7 mouse cellular contexts compared by ENCODE assay signal in the genomic region with DNA sequence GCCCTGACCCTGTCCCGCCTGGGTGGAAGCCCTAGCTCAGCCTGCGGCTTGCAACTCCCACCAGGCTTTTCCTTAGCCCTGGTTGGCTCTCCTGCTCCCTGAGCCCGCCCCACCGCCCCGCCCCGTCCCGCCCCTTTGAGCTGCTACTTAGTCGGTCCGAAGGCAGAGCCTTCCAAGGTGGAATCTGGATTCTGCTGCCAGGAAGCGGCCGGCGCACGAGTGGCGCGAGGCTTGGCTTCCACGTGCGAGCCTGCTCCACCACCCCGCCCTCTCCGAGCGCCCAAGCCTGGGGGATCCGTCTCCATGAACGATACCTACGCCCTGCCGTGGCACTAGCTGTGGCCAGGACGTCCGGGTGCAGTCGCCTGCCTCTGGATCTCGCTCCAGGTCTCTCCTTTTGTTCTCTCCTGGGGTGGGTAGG. TPM values are rescaled to one million over a fixed set of nuclear protein-coding genes. Genes with fewer than 3 reads are reported as not detected.
DNase-seq lines count a peak whose midpoint lies in the region; ATAC-seq and TF ChIP-seq lines count a peak whose summit lies in the region.

A gene (plus strand): TSS at position 165 of the 421 bp plus-strand sequence.

- no peak within 1 kb of the TSS; the same call in 1 of the 2 replicates for H3K4me3 ChIP-seq in G1E (ENCODE audit: low read depth, low read length)
- H3K4me3 ChIP-seq in forebrain, postnatal 0 days (ENCODE audit: low read depth, low read length): peak within 1 kb of the TSS; percentile 19
- peak within 1 kb of the TSS; percentile 41 for H3K4me3 ChIP-seq in lung, embryonic 15.5 days
- H3K4me3 ChIP-seq in small intestine, adult 2 months (ENCODE audit: low read depth, low read length): peak within 1 kb of the TSS; percentile 66

- WGBS in forebrain, postnatal 0 days: 28% methylated on average over 23 of the region's 28 CpGs
- WGBS in lung, embryonic 15.5 days: 8% methylated on average over 27 of the region's 28 CpGs
- WGBS in small intestine, adult 2 months: 23% methylated on average over 28 of the region's 28 CpGs

- no peaks in the 10 kb centered on the region for H3K36me3 ChIP-seq in G1E (replicated peaks)
- H3K36me3 ChIP-seq in forebrain, postnatal 0 days (ENCODE audit: insufficient read depth): no peaks in the 10 kb centered on the region
- no peaks in the 10 kb centered on the region for H3K36me3 ChIP-seq in lung, embryonic 15.5 days
- H3K36me3 ChIP-seq in small intestine, adult 2 months (ENCODE audit: control insufficient read depth, insufficient read depth, low read length): no peaks in the 10 kb centered on the region

- H3K4me2 ChIP-seq in forebrain, postnatal 0 days (ENCODE audit: low read depth): peak within 1 kb of the TSS; percentile 47
- H3K4me2 ChIP-seq in lung, embryonic 15.5 days: peak within 1 kb of the TSS; percentile 73

- TF ChIP-seq CTCF in G1E (IDR thresholded peaks at IDR 0.05; ENCODE audit: low read depth, low read length): no peak
- TF ChIP-seq CTCF in forebrain, postnatal 0 days (IDR thresholded peaks at IDR 0.05; ENCODE audit: low read depth): no peak
- no peak for TF ChIP-seq CTCF in small intestine, adult 2 months (IDR thresholded peaks at IDR 0.05; ENCODE audit: extremely low read depth, insufficient read length, insufficient replicate concordance, low read depth, low read length)

- ATAC-seq in G1E (ENCODE audit: extremely low read depth, insufficient number of reproducible peaks, low FRiP score, poor library complexity, severe bottlenecking): no peak
- ATAC-seq in forebrain, postnatal 0 days: peak; percentile 61
- ATAC-seq in lung, embryonic 15.5 days (ENCODE audit: borderline replicate concordance, extremely low read depth, low FRiP score, low TSS enrichment): peak; percentile 74; the same call in 1 of the 2 replicates

- no peak within 1 kb of the TSS for H3K9ac ChIP-seq in forebrain, postnatal 0 days
- 0 out of 2 replicates have a peak within 1 kb of the TSS, but pooled peaks have one; percentile 16 for H3K9ac ChIP-seq in lung, embryonic 15.5 days

- peak; percentile 3 for DNase-seq in G1E (ENCODE audit: low spot score)
- DNase-seq in adrenal gland, postnatal 25 days: peak; percentile 37
- no peak for DNase-seq in forebrain, postnatal 0 days
- DNase-seq in kidney, adult 18-20 months: peak; percentile 48
- no peak for DNase-seq in right cerebral cortex, postnatal 10 days (ENCODE audit: low spot score in 2 of 2)

- TF ChIP-seq POLR2A in small intestine, adult 2 months (IDR thresholded peaks at IDR 0.05; ENCODE audit: low read depth, low read length): no peak

- H3K4me1 ChIP-seq in G1E (ENCODE audit: insufficient read depth, low read depth, low read length): no peaks in the 10 kb centered on the region
- H3K4me1 ChIP-seq in forebrain, postnatal 0 days (ENCODE audit: insufficient read depth): no peaks in the 10 kb centered on the region
- peaks cover 9% of the 10 kb centered on the region for H3K4me1 ChIP-seq in lung, embryonic 15.5 days
- H3K4me1 ChIP-seq in small intestine, adult 2 months (ENCODE audit: control insufficient read depth, insufficient read depth, insufficient read length, low read length): peaks cover 4% of the 10 kb centered on the region

- H3K27me3 ChIP-seq in G1E (ENCODE audit: insufficient read depth, low read length): peaks cover 18% of the 10 kb centered on the region; the same call in 1 of the 2 replicates
- peaks cover 11% of the 10 kb centered on the region; the same call in 1 of the 2 replicates for H3K27me3 ChIP-seq in forebrain, postnatal 0 days (ENCODE audit: insufficient read depth, low read length)
- H3K27me3 ChIP-seq in lung, embryonic 15.5 days: peaks cover 44% of the 10 kb centered on the region
- peaks cover 31% of the 10 kb centered on the region for H3K27me3 ChIP-seq in small intestine, adult 2 months (ENCODE audit: control insufficient read depth, insufficient read depth, low read length)

- H3K9me3 ChIP-seq in G1E (replicated peaks): no peaks in the 10 kb centered on the region
- H3K9me3 ChIP-seq in forebrain, postnatal 0 days (ENCODE audit: low read length): no peaks in the 10 kb centered on the region
- H3K9me3 ChIP-seq in lung, embryonic 15.5 days: no peaks in the 10 kb centered on the region

- no peak within 1 kb of the TSS for H3K27ac ChIP-seq in forebrain, postnatal 0 days (ENCODE audit: low read depth, low read length)
- H3K27ac ChIP-seq in lung, embryonic 15.5 days: no peak within 1 kb of the TSS
- H3K27ac ChIP-seq in small intestine, adult 2 months (ENCODE audit: insufficient read depth, low read depth, low read length): no peak within 1 kb of the TSS

RNA-seq across cellular contexts. Expression of the gene that starts here (rescaled TPM):
- not detected in 2 replicates for total RNA-seq in G1E (2014; fragmentation: Nextera tagmentation)
- total RNA-seq in G1E (2017): 0.16 and 0.23 TPM in 2 replicates
- 0.23 and 0.24 TPM in 2 replicates for polyA plus RNA-seq in G1E (2012)
- 0.33 and 0.88 TPM in 2 replicates for total RNA-seq in adrenal gland, postnatal 25 days (2021)
- 0.19 and 0.92 TPM in 2 replicates for total RNA-seq in forebrain, postnatal 0 days (2014; rRNA removed)
- polyA plus RNA-seq in forebrain, postnatal 0 days (2015; fragmentation: Nextera tagmentation; extraction: Ambion mirVana): 0.23 and 0.28 TPM in 2 replicates
- 11.1 and 13.0 TPM in 2 replicates for polyA plus RNA-seq in lung, embryonic 15.5 days (2015; fragmentation: Nextera tagmentation; extraction: Ambion mirVana)
- polyA plus RNA-seq in small intestine, adult 2 months (2012; rRNA removed): 0.23 and 1.1 TPM in 2 replicates

Comparison
In these comparisons a context has a peak if more than half of its experiments do, and no peak if none do; other contexts are left out.
1. Peak in DNase-seq in G1E; RNA of the gene not detected or under 1 TPM.
2. Peak in DNase-seq in adrenal gland, postnatal 25 days; RNA of the gene not detected or under 1 TPM.
3. Peak in ATAC-seq, H3K4me3 ChIP-seq and H3K4me2 ChIP-seq in forebrain, postnatal 0 days; RNA of the gene not detected or under 1 TPM.